Comparison of ENCODE assay signal across 8 mouse cellular contexts in the genomic region with DNA sequence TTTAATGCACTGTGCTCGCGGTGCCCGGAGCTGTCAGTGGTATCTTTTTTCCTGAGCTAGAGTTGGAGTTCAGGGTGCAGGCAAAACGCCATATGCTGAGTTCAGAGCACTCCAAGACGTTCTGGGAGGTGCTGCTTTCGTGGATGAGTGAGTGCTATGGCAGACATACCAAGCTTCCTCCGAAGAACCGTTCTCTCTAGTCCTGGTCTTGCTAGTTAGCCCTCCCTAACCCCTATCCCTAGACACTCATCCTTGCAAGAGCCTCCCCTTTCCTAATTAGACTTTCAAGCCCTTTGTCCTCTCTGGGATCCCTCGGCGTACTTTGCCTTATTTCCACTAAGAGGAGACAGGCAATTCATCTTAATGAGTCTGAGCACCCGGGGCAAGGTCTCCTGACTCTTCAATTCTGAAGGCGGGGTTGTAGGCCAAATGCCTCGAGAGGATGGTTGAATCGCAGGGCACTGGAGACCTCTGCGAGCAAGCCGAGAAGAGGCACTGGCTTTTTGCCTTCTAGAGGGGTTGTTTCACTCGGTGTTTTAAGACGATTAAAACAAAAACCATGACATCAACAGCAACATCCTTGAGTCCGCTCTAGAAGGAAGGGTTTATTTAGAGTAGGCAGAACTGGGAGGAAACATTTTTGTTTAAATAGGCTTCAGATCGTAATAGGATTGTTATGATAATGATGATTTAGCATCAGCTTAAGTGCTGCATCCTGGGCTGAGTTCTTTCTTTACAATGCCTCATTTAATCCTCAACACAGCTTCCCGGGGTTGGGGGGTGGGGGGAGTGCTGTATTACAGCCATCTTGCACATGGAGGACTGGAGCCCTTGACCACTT.
A peak's percentile ranks its signal among the peaks of the same experiment; 100 is the strongest.
DNase-seq lines count a peak whose midpoint lies in the region; ATAC-seq and TF ChIP-seq lines count a peak whose summit lies in the region.

No protein-coding gene starts in this region.

- H3K36me3 ChIP-seq in midbrain, embryonic 14.5 days (ENCODE audit: control insufficient read depth, insufficient read depth, low read length): no peaks in the 10 kb centered on the region

- peak overlapping the region; percentile 43 for H3K4me2 ChIP-seq in midbrain, embryonic 14.5 days (ENCODE audit: low read length)

- ATAC-seq in midbrain, embryonic 14.5 days (ENCODE audit: low FRiP score, low TSS enrichment): peak; percentile 44

- H3K27me3 ChIP-seq in midbrain, embryonic 14.5 days (ENCODE audit: control insufficient read depth, insufficient read depth, low read length): peaks cover 7% of the 10 kb centered on the region

- H3K9me3 ChIP-seq in midbrain, embryonic 14.5 days (ENCODE audit: control insufficient read depth, low read length): no peaks in the 10 kb centered on the region

- H3K9ac ChIP-seq in midbrain, embryonic 14.5 days (replicated peaks; ENCODE audit: low read length): no peak overlapping the region

- TF ChIP-seq CTCF in left cerebral cortex, adult 2 months (IDR thresholded peaks at IDR 0.05): no peak

- DNase-seq in left cerebral cortex, adult 2 months (ENCODE audit: extremely low spot score in 1 of 2, low spot score in 2 of 2): no peak
- DNase-seq in left cerebral cortex, postnatal 14 days (ENCODE audit: low spot score in 2 of 2): no peak
- DNase-seq in embryo, embryonic 9.5 days (ENCODE audit: extremely low spot score): peak; percentile 81
- DNase-seq in kidney, adult 11 months: peak; percentile 54
- peak; percentile 61 for DNase-seq in midbrain, embryonic 14.5 days
- no peak for DNase-seq in ovary, adult 18-20 months (ENCODE audit: low spot score)
- DNase-seq in layer of hippocampus, postnatal 25 days (ENCODE audit: extremely low spot score in 1 of 2, low spot score in 1 of 2): no peak
- DNase-seq in lung, postnatal 4 days: no peak

- peak overlapping the region; percentile 2; the same call in 1 of the 2 replicates for H3K27ac ChIP-seq in left cerebral cortex, adult 2 months
- H3K27ac ChIP-seq in midbrain, embryonic 14.5 days (replicated peaks; ENCODE audit: low read depth, low read length): peak overlapping the region; percentile 54

- H3K4me1 ChIP-seq in midbrain, embryonic 14.5 days (ENCODE audit: control insufficient read depth, insufficient read depth, low read length): peaks cover 33% of the 10 kb centered on the region

- no peak overlapping the region for H3K4me3 ChIP-seq in left cerebral cortex, adult 2 months
- H3K4me3 ChIP-seq in midbrain, embryonic 14.5 days (replicated peaks; ENCODE audit: low read depth, low read length): peak overlapping the region; percentile 13; the same call in 1 of the 2 replicates

- intact Hi-C loops in left cerebral cortex, adult 2 months (cut with DNase I): no loop called here
- intact Hi-C loops in left cerebral cortex, postnatal 14 days (cut with DNase I): no loop called here

- 2% methylated on average over 21 of the region's 21 CpGs for WGBS in midbrain, embryonic 14.5 days

Comparison
In these comparisons a context has a peak if more than half of its experiments do, and no peak if none do; other contexts are left out.
1. DNase-seq: peak in embryo, embryonic 9.5 days (single experiment), kidney, adult 11 months (single experiment) and midbrain, embryonic 14.5 days (single experiment); none in left cerebral cortex, adult 2 months (0 of 2), left cerebral cortex, postnatal 14 days (0 of 2), ovary, adult 18-20 months (single experiment), layer of hippocampus, postnatal 25 days (0 of 2) and lung, postnatal 4 days (0 of 2).